Mouse (Mus musculus) regulatory T cell (primary cell): Measurements from ENCODE around the gene Nrxn1.

ENCODE experiments used
- in situ Hi-C: fragments of 300-600 bp; cut with MboI, MseI; formaldehyde crosslinking; loops from one replicate; pipeline ENCODE4 v1.15.1; 2025; ENCODE audit warnings: high pct_unique_total_duplicates

Gene Nrxn1

DNA sequence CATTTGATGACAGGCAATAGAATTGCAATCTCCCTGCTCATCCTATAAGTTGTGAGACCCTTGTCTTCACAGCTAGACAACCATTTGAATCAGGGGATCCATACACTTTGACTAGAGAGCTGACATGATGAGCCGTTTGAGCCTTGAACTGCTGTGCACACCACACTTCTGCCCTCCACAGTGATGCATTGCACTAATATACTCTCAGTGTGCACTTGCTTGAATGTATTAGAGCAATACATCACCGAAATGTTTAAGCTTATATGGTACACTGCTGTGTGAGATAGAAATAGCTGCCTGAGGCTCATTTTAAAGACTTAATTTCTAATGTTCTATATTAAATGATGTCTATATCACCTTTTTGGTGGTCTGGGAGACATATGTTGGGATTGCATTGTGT is 430.6 kb downstream of the Nrxn1 start:
- in situ Hi-C loops, result no loop called here

DNA sequence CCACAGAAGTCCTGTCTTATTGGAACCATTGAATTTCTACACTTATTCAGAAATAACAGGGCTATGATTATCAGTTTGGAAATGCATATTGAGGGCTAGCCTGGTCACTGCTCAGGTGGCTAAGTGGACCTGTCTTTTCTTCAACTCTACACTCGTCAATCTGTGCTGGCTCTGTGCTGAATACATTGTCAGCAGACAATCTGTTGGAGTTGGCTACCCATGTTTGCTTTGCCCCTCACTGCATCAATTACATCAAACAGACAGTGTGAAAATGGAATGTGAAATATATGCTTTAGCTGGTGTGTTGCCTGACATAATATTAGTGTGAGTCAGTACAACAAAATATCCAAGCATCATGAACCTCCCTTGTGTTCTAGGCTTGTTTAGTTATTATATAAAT is 438.4 kb downstream of the Nrxn1 start:
- in situ Hi-C loops, result no loop called here

- in situ Hi-C loops, result no loop called here
Observed at GRCm38 (mm10) chr17:90653347-90653746, 439.5 kb downstream of the Nrxn1 start.

DNA sequence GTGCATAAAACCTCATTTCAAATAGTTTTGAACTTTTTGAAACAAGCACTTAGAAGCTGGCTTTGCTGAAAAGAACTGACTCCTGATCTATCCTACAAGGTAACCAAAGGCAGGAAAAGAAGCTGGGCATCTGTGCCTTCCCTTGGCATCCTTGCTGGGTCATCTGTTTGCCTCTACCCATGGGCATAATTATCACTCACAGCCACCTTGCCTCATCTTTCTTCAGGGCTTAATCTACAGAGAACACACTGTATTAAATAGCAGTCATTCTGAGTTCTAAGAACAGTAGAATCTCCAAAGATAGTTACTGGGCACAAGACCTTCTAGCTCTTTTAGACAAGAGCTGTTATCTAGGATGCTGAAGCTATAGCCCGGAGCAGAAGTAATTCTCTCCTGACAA is 442.6 kb downstream of the Nrxn1 start:
- in situ Hi-C loops, result no loop called here

- in situ Hi-C loops, result no loop called here
Observed at GRCm38 (mm10) chr17:90638970-90639524, 453.8 kb downstream of the Nrxn1 start.

- in situ Hi-C loops, result no loop called here
Observed at GRCm38 (mm10) chr17:90638183-90638727, 454.6 kb downstream of the Nrxn1 start.

DNA sequence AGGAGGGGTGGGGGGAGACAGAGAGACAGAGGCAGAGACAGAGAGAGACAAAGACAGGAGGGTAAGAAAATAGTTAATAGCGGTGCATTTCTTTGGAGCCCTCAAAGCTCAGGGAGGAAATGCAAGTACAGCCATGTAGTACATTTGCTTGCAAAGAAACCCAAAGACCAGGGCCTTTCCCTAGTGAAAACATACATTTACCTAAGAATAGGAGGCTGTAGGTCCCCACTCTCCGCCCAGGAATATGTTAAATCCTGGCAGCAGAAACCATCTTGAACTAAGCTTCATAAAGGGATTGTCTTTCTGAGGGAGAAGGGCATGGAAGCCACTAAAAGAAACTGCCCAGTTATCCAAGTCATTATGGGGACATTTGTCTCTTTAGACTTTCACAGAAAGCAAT is 461.5 kb downstream of the Nrxn1 start:
- in situ Hi-C loops, result no loop called here

DNA sequence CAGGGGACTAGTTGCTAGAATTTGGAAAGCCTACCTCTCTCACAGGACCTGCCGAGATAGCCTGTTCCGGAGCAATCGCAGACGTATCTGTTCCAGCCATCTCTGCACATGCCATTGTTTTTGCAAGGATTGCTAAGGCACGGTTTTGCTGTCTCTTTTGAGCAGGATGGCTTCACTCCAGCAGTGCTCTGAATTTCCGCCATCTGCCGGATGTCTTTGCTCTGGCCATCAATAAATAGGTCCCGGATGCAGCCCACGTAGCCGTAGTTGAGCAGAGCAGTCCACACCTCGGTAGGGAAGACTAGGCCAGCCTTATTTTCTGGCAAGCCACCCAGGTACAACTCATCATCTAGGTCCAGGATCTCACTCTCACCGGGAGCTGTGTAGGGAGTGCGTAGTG is 463.0 kb downstream of the Nrxn1 start:
- in situ Hi-C loops, result no loop called here

DNA sequence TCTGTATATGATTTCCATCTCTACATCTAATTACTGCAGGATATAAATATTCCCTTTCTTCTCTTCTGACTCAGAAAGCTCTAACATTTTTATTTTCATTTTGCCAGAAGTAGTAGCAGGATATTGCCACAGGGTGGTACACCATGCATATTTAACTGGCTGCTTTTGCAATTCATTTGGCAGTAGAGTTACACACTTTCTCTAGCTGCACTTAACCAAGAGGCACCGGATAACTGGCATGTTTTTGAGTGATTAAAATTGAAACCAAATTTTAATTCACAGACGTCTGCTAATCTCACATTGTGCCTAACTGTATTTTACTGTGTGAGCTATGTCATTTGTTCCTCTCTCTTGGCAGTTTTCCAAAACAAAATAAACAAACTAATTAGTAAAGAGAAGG is 464.4 kb downstream of the Nrxn1 start:
- in situ Hi-C loops, result no loop called here

DNA sequence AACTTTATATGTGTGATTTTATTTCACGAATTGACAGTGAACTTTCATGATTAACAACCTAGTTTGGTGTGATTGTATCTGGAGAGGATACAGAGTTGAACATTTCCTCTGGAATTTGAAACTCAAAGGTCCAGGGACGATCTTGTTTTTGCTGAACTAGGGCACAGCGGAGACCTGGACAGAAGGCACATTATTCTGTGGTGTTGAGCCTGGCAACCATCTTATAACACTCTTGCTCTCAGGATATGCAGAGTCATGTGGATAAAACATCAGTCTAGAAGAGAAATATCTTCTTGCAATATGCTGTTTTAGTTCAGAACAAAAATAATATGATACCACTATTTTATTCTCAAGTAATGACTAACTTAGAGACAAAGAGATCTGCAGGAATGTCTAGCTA is 464.9 kb downstream of the Nrxn1 start:
- in situ Hi-C loops, result no loop called here

DNA sequence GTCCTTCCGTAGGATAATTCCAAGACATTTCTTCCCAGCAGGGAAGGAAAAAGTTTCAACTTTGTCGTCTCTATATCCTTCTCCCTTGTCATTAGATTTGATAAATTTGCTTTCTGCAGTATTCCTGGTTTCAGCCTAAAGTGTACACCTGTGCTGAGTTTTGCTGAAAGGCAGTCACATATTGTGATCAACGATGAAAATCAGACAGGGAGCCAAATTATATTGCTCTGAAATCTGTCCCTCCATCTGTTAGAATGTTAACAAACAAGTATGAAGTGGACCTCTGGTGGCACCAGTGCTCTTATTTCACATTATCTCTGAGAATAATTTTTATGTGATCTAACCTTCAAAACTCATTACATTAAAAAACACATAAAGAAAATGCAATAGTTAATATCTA is 465.5 kb downstream of the Nrxn1 start:
- in situ Hi-C loops, result no loop called here

DNA sequence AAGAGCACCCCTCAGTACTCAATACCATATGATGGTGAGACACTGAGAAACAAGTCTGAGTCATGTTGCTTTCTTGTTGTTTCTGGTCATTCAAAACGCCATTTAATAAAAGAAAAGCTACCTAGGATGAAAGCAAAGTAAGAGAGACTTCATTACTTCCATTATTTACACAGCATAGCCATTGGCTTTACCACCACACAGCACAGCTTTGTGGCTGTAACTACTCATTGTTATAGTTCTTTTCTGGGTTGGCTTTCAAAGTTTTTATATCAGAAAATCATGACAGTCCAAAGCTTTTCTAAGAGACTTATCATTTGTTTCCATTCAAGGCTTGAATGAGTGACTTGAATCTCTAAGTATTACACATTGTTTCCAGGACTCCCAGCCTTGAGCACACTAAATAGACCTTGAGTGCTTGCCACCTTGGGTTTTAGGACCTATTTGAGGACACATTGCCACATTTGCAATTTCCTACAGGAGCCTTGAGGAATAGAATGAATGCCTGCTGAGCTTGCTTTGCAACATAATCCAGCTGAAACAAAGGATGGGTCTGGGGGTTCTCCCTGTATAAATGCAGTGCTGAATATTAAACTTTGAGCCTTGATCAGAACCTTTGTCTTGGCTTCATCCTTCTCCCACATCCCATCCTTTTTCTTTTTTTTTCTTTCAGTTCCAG is 468.1 kb downstream of the Nrxn1 start:
- in situ Hi-C loops, result no loop called here

DNA sequence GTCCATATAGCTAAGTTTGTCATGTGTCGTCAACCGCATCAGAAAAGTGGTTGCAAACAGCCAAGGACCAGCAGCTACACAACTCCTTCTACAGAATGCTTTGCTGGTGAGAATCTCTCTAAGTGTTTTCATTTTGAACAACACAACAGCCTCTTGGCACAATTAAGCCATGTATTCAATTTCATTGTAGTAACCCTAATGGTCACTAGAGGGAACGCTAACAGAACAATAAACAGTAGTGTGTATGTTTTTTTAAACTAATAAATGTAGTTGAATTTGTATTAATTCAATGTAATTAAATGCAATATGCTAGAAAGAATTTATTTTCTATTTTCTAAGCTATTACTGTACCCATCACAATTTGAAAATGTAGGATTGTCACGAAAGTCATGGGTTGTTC is 471.0 kb downstream of the Nrxn1 start:
- in situ Hi-C loops, result no loop called here

DNA sequence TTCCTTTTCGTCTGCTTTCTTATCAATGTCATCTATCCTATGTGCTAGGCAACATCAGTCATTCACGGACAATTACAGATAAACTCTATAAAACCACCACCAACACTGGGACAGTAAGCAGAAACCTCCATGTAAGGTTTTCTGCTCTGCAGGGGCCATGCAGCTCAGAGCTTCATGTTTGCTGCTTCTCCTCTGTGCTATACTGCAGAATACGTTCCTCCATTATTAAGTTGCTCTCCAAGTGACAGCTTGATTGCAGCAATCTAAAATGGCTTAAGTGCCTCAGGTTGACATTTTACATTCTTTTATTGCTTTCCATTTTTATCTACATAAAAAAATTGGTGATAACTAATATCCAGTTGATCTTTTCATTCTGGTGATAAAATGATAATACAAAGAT is 477.9 kb downstream of the Nrxn1 start:
- in situ Hi-C loops, result no loop called here

GRCm38 (mm10) chr17:90607427-90607806 is 485.5 kb downstream of the Nrxn1 start:
- in situ Hi-C loops, result no loop called here

DNA sequence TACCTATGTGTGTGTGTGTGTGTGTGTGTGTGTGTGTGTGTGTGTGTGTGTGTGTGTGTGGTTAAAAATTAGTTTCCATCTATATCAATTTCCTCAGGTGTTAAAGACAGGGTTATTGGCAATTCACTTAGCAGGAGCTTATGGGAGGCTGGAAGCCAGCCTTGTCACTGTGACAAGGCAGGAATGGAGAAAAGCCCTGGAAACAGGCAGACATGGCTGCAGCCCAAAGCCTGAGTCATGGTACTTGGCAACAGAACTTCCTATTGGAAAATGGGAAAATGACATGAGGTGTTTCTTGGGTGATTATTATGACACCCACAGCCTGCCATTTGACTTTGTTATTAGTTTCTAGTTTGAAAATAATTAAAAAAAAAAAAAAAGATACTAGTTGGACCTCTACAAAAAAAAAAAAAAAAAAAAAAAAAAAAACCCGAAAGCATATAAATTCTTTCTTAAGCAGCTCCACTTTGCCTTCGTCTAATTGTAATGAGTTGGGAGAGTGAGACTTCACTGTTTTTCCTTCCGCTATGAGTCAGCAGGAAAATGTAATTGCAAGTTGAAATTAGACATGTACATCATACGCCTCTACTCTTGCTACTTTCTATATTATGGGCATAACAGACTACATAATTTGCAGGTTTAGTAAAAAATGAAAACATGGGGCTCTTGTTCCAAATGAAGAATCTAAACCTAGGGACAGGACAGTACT is 486.0 kb downstream of the Nrxn1 start:
- in situ Hi-C loops, result no loop called here

GRCm38 (mm10) chr17:90599570-90600524 is 493.0 kb downstream of the Nrxn1 start:
- in situ Hi-C loops, result no loop called here

DNA sequence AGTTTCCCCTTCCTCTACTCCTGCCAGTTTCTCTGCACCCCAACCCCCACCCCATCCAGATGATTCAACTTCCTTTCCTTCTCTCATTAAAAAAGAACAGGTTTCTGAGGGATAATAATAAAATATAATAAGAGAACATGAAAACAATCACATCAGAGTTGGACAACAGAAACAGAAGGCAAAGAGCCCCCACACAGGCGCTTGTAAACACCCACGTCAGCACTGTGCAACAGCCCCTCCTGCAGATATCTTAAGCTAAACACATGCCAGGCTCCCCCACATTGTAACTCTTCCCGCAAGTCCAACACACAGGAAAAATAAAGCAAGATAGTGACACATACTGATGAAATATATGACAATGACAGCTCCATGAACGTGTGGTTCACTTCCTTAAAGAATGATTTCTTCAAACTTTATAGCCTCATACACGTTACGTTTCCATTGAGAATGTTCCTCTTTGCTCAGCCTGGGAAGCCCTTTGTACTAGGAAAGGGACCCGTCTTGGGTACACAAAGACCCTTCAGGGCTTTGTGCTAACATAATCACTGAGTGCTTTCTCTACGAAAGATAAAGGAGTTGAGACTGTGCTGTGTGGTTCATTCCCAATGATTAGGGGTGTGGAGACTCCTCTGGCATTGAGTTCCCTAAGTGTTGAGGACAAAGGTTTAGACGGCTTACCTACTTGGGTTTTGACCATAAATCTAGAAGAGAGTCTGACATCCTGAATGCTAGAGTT is 497.9 kb downstream of the Nrxn1 start:
- in situ Hi-C loops, result no loop called here

DNA sequence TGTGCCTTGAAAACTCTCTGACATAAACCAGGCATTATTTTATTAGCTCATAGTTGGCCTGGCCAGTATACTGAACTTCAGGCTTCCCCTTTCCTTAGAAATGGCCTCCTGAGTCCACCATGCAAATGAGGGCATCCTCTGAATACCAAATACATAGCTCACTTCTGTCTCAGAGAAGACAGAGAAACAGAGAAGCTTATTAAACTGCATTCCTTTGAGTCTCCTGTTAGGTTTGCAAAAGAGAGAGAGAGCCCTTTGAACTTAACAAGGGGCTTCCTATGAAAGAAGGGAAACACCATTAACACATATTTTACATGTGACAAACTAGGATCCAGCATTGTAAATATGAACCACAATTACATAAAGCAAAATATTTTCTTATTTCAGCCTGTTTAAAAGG is 506.0 kb downstream of the Nrxn1 start:
- in situ Hi-C loops, result no loop called here

- in situ Hi-C loops, result no loop called here
Observed at GRCm38 (mm10) chr17:90584666-90585195, 508.1 kb downstream of the Nrxn1 start.
